Mouse (Mus musculus) urinary bladder, postnatal 10 days (tissue): Measurements from ENCODE around the gene Troap.
"Not testable (repeated sequence)": the region's sequence is repeated elsewhere in the genome, so short reads cannot be mapped to it uniquely, and the experiment has no call there.

Source experiments
- DNase-seq: peaks from one replicate; pipeline ENCODE4 v3.0.0; 2022; ENCODE audit warnings: low spot score

Gene Troap

DNA sequence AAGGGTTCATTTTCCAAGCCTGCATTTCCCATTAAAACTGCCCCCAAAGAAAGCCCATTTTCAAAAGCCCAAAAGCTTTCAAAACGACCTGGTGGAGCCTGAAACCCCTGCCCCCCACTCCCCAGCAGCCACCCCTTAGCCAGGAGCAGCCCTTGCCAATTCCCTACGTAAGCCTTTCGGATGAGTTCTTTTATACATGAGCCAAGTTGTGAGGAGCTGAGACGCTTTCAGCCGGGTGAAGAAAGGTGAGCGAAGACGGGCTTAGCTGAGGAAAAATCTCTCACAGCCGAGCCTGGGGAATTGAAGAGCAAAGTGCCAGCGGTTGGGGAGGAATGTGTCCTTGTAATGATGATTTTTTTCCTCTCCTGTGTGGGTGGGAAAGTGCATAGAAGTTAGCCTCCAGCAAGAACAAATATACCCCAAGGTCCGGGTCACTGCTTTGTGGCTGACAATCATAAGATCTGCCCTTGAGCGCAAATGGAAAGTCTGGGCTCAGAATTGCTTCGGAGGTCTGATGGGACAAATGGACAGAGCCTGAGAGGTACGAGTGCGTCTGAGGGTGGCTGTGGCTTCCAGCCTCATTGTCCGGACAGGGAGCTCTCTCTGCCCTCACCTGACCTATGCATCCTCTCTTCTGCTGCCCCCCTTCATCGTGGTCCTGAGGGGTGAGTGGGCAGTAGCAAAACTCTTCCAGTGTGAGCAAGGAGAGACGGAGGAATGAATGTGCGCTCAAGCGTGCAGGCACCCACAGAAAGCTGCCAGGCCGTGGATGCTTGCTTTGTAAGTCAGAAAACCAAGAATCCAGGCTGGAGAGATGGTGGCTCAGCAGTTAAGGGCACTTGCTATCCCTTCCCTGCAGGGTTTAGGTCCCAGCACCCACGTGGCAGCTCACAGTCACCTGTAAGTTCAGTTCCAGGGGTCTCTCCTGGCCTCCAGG is 33.2 kb upstream of the Troap start:
- no peak for DNase-seq

DNA sequence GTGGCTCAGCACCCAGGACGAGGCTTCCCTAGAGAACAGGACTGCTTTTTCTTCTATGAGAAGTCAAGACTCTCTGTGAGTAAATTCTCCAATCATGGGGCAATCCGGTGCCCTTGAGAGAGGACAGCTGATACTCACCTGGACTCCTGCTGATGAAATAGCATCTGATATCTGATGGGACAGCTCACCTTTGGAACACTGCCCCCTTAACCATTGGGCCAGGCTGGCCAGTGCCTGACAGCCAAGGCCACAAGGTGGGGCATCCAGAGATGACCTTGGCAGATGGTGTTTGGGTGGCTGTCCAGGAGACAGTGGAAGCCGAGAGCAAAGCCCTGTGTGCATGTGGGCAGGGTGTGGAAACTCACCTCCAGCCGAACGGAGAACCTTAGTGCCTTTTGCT is 32.0 kb upstream of the Troap start:
- DNase-seq = no peak

DNA sequence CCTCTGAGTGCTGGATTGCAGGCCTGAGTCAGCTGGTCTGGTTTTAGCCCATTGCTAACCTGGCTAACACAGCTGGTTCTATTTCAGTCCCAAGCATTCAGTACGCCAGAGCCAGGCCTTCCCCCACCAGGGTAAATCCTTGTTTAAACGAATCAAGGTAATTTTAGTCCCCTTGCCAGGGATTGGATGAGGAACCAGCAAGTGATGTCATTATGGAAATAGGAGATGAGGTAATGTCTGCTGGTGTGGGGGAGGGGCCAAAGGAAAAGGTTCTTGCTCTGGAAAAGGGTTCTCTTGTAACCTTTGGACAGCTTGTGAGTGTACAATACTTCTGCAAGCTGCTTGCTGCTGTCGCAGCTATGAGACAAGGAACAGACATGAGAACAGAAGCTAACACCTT is 29.5 kb upstream of the Troap start:
- no peak for DNase-seq

DNA sequence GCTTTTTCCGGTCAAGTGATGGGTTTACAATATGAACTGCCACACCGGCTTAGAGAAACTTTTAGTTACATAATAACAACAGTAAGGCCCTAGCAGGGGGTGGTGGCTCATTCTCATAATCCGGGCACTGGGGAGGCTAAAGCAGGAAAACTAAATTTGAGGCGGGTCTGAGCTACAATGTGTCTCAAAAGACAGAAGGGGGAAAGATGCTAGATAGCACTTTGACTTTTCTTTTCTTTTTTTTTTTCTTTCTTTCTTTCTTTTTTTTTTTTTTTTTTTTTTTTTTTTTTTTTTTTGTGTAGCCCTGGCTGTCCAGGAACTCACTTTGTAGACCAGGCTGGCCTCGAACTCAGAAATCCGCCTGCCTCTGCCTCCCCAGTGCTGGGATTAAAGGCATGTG is 28.6 kb upstream of the Troap start:
- not testable (repeated sequence) for DNase-seq

DNA sequence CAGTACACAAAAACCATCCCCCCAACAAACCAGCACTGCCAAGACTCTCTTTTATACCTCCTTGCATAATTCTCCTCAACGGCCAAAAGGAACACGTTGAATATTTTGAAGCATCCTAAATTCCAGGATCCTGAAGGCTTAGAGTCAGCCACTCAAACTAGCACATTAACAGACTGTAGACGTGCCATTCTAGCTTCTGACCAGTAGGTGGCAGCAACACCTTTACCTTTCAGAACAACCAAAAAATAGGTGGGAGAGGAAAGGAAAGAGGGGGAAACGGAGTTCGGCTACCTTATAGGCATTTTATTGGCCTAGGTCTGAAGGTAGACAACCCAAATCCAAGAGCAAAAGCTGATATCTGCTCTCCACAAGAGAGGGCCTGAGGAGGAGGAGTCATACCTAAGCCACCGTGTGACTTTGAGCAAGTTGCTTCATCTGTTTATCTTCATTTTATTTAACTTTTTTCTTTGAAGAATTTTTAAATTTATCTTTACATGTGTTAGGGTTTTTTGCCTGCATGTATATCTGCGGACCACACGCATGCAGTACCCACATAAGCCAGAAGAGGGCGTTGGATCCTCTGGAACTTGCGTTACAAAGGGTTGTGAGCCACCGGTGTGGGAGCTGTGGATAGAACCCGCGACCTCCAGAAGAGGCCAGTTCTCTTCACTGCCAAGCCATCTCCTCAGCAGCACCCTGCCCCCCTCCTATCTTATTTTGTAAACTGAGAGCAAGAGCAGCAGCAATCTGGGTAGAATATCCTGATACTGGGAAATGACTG is 24.7 kb upstream of the Troap start:
- DNase-seq = no peak

DNA sequence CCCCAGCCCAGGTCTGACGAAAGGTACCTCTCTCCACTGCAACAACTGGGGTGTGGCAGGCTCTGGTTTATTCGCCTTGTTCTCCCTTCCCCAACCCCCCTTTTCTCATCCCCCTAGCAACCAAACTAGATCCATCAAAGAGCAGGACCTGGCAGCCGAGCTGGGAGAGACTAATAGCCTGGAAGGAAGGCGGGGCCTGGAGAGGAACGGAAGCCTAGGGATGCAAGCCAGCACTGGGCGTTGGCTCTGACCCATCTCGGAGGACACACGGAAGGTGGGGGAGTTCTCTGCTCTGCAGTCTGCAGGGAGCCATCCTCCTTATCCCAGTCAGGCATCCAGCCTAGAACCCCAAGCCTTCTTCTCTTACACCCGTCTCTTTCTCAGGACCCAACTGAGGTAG is 21.0 kb upstream of the Troap start:
- DNase-seq = no peak

DNA sequence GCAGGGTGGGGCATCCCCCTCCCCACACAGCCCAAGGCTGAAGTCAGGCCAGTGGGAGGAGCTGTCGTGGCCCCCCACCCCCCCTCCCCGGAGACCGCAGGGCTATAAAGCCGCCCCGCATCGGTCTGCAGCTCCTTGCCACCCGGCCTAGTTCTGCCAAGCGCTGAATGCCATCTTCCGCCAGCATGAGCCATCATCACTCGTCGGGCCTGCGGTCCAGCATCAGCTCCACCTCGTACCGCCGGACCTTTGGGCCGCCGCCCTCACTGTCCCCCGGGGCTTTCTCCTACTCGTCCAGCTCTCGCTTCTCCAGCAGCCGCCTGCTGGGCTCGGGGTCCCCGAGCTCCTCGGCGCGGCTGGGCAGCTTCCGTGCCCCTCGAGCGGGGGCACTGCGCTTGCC is 19.3 kb upstream of the Troap start, which contains the start of gene Prph:
TSS of gene Prph (plus strand) at position 135 of the 400 bp plus-strand sequence.
- DNase-seq = no peak

DNA sequence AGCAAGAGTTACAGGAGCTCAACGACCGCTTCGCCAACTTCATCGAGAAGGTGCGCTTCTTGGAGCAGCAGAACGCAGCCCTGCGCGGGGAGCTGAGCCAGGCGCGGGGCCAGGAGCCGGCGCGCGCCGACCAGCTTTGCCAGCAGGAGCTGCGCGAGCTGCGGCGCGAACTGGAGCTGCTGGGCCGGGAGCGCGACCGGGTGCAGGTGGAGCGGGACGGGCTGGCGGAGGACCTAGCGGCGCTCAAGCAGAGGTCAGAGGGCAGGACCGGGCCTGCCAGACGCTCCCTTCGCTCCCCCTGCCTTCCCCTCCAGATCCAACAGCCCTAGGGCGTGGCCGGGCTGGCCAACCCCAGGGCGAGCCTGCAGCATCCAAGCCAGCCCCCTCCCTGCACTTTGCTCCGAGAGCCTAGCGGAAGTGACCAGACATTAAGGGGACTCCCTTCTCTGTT is 18.8 kb upstream of the Troap start:
- DNase-seq = no peak

DNA sequence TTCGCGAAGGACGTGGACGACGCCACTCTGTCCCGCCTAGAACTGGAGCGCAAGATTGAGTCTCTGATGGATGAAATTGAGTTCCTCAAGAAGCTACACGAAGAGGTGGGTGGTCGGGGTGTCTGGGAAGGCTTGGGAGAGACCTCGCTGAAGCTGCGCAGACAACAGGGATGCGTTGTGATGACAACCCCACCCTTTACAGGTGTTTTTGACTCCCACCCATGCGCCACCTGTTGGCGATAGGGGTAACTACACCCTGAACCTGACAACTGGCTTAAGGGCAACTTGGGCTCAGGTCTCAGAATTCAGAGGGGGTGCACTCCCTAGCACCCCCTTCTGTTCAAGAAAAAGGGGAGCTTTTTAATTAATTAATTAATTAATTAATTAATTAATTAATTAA is 18.0 kb upstream of the Troap start:
- DNase-seq = no peak

DNA sequence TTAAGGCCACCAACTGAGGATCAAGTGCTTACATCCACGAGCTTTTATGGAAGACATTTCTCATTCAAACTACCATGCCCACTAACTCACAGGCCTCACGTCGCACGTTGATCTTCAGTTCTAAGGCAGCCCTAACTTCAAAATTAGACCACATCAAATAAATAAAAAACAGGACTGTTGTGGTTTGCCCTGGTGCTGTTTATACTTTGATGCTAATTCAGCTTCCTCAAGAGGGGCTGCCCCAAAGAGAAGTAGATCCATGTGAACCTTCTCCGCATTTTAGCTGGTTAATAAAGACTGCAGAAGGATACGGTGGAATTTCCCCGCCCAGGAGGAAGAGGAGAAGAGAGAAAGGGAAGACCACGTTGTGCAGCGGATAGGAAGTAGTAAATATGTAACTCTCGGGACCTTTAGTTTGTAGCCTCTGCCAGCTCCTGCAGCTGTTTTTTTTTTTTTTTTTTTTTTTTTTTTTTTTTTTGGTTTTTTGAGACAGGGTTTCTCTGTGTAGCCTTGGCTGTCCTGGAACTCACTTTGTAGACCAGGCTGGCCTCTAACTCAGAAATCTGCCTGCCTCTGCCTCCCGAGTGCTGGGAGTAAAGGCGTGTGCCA is 8.7 kb upstream of the Troap start:
- no peak for DNase-seq

DNA sequence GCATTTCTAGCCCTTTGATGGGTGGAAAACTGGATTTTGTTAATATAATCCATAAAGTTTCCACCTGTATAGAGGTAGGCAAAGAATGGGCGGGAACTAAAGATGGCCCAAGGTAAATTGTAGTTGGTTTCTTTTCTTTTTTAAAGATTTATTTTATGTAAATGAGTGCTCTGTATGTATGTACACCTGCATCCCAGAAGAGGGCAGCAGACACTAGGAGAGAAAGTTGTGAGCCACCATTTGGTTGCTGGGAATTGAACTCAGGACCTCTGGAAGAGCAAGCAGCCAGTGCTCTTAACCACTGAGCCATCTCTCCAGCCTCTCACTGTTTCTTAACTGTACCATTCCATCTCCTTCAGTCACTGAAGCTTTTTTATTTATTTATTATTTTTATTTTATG is 2.4 kb upstream of the Troap start:
- no peak for DNase-seq

DNA sequence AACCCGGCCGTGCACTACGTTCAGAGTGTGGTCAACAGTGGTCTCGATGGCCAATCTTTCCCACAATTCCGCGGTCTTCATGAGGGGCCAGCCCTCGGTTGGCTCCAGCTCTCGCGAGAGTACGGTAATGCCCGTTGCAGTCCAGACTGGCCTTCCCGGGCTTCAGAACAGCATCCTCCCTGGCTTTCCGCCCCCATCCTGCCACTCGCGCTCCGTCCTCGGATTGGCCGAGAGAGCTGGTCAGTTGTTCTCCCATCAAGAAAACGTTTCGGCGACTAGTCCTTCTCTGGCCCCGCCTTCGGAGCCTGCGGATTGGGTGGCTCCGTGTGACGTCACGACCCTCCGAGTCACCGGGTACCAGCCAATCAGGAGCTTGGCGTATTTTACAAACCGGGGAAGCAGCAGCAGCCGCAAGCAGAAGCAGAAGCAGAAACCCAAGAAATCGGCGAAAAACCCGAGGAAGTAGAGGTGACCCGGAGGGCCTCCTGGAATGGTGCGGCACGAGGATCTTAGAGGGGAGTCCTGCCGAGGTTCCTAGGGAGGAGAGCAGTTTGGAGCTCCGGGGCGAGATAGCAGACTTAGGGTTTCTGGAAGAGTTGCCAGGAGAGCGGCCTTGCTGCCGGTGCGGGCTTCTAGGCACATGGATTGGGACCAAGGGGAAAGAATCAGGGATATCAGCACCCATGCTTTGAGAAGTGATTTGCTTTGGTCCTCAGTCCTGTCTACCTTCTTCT is 392 bp downstream of the Troap start:
- DNase-seq = peak; percentile 87

DNA sequence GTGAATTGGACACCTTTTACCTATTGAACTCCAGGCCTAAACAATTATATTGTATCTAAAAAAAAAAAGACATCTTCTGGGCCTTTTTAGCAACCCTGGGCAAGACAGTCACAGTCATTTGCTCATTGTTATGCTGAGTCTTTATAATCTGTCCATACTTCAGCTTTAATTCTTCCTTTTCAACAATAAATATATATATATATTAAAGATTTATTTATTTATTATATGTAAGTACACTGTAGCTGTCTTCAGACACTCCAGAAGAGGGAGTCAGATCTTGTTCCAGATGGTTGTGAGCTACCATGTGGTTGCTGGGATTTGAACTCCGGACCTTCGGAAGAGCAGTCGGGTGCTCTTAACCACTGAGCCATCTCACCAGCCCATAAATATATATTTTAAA is 1.6 kb downstream of the Troap start:
- DNase-seq = not testable (repeated sequence)

DNA sequence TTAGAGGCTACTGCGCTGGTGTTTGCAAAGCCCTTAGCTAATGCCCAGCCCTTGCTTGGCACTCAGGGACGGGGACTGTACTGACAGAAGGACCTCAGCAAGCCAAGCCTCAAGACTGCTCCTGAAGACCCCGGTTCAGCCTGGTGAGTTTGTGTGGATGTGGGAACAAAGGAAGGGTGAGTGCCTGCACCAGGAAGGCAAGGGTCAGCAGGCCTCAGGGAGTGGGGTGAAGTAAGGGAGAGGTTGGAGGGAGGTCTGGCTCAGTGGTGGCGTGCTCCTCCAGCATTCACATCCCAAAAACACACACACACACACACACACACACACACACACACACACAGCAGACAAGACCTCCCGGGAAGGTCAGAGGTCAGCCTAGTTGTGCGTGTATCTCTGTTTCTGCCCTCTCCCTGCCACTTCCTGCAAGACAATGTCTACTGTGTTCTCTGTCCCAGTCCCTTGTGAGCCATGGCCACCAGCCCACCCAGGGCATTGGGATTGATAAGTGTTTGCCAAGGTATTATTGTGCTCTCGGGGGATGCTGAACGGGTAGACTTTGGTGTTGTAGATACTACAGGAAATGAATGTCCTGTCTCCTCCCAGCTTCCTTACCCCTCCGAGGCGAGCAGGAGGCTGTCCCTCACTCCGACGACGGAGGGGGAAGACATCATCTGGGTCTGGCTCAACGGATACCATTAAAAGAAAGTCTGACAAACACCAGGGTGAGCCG is 4.0 kb downstream of the Troap start:
- DNase-seq = no peak

DNA sequence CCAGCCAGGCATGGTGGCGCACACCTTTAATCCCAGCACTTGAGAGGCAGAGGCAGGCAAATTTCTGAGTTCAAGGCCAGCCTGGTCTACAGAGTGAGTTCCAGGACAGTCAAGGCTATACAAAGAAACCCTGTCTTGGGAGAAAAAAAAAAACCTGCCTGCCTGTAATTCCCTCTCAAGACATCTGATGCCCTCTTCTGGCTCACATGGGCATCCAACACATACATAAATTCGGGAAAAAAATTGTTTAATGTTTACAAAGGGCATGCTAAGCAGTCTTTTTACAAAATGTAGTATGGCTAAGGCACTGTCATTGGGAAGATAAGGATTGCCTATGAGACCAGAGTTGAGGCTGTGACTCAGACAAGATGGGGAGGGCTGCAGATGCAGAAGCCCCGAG is 5.4 kb downstream of the Troap start:
- DNase-seq = no peak

DNA sequence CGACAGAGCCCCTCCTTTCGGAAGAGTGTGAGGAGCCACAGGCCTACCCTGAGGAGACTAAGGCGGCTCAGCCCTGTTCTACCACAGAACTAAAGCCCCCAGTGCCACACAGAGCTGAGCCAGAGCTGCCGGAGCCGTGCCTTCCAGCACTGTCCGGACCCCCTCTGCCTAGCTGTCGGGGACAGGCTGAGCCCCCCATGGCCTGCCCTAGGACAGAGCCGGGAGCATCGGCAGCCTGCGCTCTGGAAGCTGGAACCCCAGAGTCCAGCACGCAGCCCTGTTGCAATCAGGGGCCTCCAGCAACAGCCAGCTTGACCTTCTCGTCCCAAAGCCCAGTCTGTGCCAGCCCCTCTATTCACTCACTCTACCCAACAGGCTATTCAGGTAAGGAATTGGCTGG is 7.9 kb downstream of the Troap start:
- no peak for DNase-seq

DNA sequence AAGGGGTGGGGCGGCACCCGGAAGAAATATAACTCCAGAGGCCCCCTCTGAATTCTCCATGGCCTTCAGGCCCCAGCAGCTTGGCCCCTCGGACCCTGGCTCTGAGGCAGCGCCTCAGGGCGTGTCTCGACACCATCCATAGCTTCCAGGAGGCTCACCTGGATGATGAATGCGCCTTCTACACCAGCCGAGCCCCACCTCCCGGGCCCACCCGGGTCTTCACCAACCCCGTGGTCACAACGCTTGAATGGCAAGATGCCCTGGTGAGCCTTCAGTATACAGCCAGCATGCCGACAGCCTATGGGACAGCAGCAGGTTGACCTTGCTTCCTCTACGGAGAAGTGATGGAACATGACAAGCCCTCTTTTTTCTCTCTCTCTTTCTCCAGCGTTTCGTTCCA is 8.5 kb downstream of the Troap start:
- no peak for DNase-seq

DNA sequence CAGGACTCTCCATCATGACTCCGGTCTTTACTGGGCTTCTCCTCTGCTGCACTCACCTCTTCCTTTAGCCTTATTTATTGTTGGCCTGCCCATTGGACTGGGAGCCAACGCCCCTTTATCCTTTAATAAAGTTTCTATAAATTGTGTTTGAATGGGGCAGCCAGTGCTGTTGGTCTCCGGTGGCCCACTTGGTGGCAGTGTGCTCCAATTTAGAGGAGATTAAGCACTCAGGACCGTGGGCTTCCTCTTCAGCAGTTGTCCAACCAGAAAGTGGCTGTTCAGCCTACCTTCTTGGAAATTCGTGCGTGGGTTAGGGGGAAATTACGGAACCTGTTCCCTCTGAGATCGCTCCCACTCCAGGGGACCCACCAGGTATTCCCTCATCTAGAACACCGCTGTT is 8.9 kb downstream of the Troap start:
- DNase-seq = no peak

DNA sequence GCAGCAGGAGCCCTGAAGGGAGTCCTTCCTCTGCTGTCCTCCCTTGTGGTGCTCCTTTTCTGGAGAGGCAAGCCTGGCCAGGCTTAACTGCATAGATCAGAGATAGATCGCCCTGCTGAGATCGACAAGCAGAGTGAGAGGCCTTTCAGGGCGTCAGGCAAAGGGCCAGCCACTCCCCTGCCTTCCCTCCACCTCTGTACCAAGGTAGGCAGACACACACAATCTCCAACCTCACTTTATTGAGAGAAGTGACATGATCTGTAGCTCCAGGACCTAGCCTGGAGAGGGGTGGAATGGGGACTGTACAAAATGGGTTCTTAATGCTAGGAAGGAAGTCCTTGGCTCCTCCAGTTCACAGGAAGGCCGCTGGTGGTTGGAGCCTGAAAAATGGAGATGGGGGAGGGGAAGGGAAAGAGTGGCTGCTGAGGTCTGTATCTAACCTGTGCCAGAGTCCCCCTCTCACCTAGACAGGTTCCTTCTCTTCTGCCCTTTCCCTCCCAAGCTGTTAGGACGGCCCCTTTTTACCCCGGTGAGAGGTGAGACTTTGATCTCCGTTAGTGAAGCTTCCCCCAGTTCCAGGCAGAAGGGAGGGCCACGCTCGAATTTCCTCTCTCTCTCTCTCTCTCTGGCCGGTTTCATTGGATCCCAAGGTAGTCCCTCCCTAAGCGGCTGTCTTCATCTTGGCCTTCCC is 9.6 kb downstream of the Troap start:
- DNase-seq = no peak

DNA sequence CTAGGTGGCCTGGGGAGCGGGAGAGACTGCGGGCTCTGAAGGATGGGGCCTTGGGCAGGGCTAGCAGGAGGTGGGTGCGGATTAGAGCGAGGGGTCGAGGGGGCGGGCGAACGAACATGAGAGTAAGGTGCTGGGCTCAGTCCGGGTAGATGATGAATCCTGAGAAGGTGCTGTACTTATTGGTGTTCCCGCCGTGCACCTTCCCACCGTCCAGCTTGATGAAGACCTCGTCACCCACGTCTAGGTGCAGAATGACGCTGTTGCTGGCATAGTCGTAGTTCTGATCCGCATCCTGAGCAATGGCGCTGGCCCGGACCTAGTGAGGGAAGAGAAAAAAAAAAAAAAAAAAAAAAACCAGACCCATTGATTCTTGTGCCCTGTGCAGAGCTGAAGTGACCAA is 10.2 kb downstream of the Troap start:
- no peak for DNase-seq

DNA sequence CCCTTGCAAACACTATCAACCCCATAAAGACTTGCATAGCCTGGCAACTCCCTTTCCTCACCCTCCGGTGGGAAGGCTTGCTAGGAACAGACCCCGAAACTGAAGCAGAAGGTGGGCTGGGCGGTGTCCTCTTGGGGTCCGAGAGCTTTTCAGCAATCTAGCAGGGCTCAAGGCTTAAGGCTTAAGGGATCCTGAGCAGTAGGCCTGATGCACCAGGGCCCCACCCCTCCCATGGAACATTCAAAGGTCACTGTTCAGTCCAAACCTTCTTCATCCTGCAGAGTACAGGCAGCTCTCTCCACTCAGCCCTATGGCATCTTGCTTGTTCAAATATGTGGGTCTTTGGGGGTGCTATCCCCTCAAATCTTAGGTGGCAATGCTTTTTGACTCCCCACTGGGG is 11.6 kb downstream of the Troap start:
- no peak for DNase-seq
